Mouse (Mus musculus): ENCODE results near the gene Trib2.

Gene Trib2

GRCm38 (mm10) chr12:15813133-15813818, 3.4 kb downstream of the Trib2 start:
- no peak for DNase-seq

GRCm38 (mm10) chr12:15812139-15812962, 4.4 kb downstream of the Trib2 start:
- DNase-seq, result no peak

GRCm38 (mm10) chr12:15811682-15812081, 5.0 kb downstream of the Trib2 start:
- DNase-seq, result no peak

GRCm38 (mm10) chr12:15810926-15811325, 5.8 kb downstream of the Trib2 start:
- no peak for DNase-seq

- no peak for DNase-seq
These were observed 7.1 kb downstream of the Trib2 start for GRCm38 (mm10) chr12:15809657-15810056.

- DNase-seq, result no peak
These were observed 7.5 kb downstream of the Trib2 start for GRCm38 (mm10) chr12:15809249-15809648.

GRCm38 (mm10) chr12:15808186-15808800, 8.4 kb downstream of the Trib2 start:
- no peak for DNase-seq

GRCm38 (mm10) chr12:15804931-15805331, 11.8 kb downstream of the Trib2 start:
- DNase-seq, result no peak

- no peak for DNase-seq
These were observed 12.7 kb downstream of the Trib2 start for GRCm38 (mm10) chr12:15803936-15804438.

- no peak for DNase-seq
These were observed 15.2 kb downstream of the Trib2 start for GRCm38 (mm10) chr12:15801571-15801930.

GRCm38 (mm10) chr12:15800914-15801570, 15.7 kb downstream of the Trib2 start:
- no peak for DNase-seq

GRCm38 (mm10) chr12:15800196-15800913, 16.4 kb downstream of the Trib2 start:
- DNase-seq, result no peak

GRCm38 (mm10) chr12:15798019-15798418, 18.7 kb downstream of the Trib2 start:
- no peak for DNase-seq

GRCm38 (mm10) chr12:15795886-15796285, 20.8 kb downstream of the Trib2 start:
- no peak for DNase-seq

- DNase-seq, result no peak
These were observed 23.4 kb downstream of the Trib2 start for GRCm38 (mm10) chr12:15793336-15793735.

GRCm38 (mm10) chr12:15790181-15790580, 26.5 kb downstream of the Trib2 start:
- DNase-seq, result no peak

- no peak for DNase-seq
These were observed 39.7 kb downstream of the Trib2 start for GRCm38 (mm10) chr12:15777047-15777446.

GRCm38 (mm10) chr12:15771686-15772085, 45.0 kb downstream of the Trib2 start:
- no peak for DNase-seq

GRCm38 (mm10) chr12:15768536-15768935, 48.2 kb downstream of the Trib2 start:
- no peak for DNase-seq

GRCm38 (mm10) chr12:15765996-15766395, 50.7 kb downstream of the Trib2 start:
- DNase-seq, result no peak

- no peak for DNase-seq
These were observed 51.5 kb downstream of the Trib2 start for GRCm38 (mm10) chr12:15765238-15765637.

GRCm38 (mm10) chr12:15761453-15762116, 55.1 kb downstream of the Trib2 start:
- DNase-seq, result no peak
